Mouse (Mus musculus) midbrain, postnatal 0 days (tissue): ENCODE data around the gene Gm42906. TPM values are rescaled to one million over a fixed set of nuclear protein-coding genes. Genes with fewer than 3 reads are reported as not detected.

Experiments used
- ATAC-seq: fragments of 200-750 bp; cut with Nextera tagmentation; 2 replicates; pipeline ENCODE4 v1.8.0; 2017; ENCODE audit warnings: moderate number of reproducible peaks, mild to moderate bottlenecking, moderate TSS enrichment, moderate library complexity; ENCODE audit not compliant: low FRiP score
- DNase-seq: peaks from one replicate; pipeline ENCODE4 v3.0.0-alpha.2; 2015; ENCODE audit warnings: low spot score
- H3K27ac ChIP-seq: fragments of 300-500 bp; sonication (generic); 2 replicates; pipeline ENCODE4 v1.5.1; 2014; ENCODE audit warnings: low read depth, mild to moderate bottlenecking, low read length, mixed read lengths
- H3K27me3 ChIP-seq: fragments of 300-500 bp; sonication (generic); 2 replicates; pipeline ENCODE4 v1.6.1; 2014; ENCODE audit warnings: low read length, control low read depth, mixed read lengths; ENCODE audit not compliant: insufficient read depth
- H3K36me3 ChIP-seq: fragments of 300-500 bp; sonication (generic); 2 replicates; pipeline ENCODE4 v1.6.1; 2014; ENCODE audit warnings: low read length, control low read depth, mixed read lengths; ENCODE audit not compliant: insufficient read depth
- H3K4me1 ChIP-seq: fragments of 300-500 bp; sonication (generic); 2 replicates; pipeline ENCODE4 v1.6.1; 2014; ENCODE audit warnings: mild to moderate bottlenecking, control low read depth, antibody characterized with exemption, low read length, mixed read lengths; ENCODE audit not compliant: insufficient read depth
- H3K4me2 ChIP-seq: fragments of 300-500 bp; sonication (generic); 2 replicates; pipeline ENCODE4 v1.6.1; 2014; ENCODE audit warnings: low read depth, mild to moderate bottlenecking, low read length, mixed read lengths; ENCODE audit not compliant: poor library complexity, severe bottlenecking
- H3K4me3 ChIP-seq: fragments of 300-500 bp; sonication (generic); 2 replicates; pipeline ENCODE4 v1.5.1; 2014; ENCODE audit warnings: low read depth, mild to moderate bottlenecking, low read length, moderate library complexity
- H3K9ac ChIP-seq: fragments of 300-500 bp; sonication (generic); replicated peaks from 2 replicates; pipeline ENCODE4 v1.6.1; 2014; ENCODE audit warnings: mild to moderate bottlenecking, low read length, moderate library complexity, mixed read lengths; ENCODE audit not compliant: poor library complexity, severe bottlenecking
- H3K9me3 ChIP-seq: fragments of 300-500 bp; sonication (generic); 2 replicates; pipeline ENCODE4 v1.6.1; 2016; ENCODE audit warnings: low read length, control low read depth
- CTCF ChIP-seq: IDR thresholded peaks from 2 replicates; pipeline ENCODE4 v1.5.1; 2016; ENCODE audit warnings: antibody characterized with exemption, mild to moderate bottlenecking
- WGBS: fragments of 180-500 bp; shearing (Covaris S2); extraction: QIAGEN DNeasy Blood & Tissue Kit; methylation state at CpG from one replicate; pipeline ENCODE4 v1.1.7; 2014; 5-methylcytosine and 5-hydroxymethylcytosine counted together
- polyA plus RNA-seq: library from polyadenylated mRNA; unstranded; fragments of >200 nt; fragmentation: Nextera tagmentation; extraction: Ambion mirVana; gene quantifications from 2 replicates; pipeline ENCODE4 v1.2.1, GENCODE M21; 2015
- total RNA-seq: library from RNA; depleted of rRNA; stranded (reverse); fragments of >200 nt; gene quantifications from 2 replicates; pipeline ENCODE4 v1.2.3, GENCODE M21; 2014; rRNA removed

Gm42906 gene
- total and polyA plus RNA-seq, 2 experiments from 2014 or later: not detected

DNA sequence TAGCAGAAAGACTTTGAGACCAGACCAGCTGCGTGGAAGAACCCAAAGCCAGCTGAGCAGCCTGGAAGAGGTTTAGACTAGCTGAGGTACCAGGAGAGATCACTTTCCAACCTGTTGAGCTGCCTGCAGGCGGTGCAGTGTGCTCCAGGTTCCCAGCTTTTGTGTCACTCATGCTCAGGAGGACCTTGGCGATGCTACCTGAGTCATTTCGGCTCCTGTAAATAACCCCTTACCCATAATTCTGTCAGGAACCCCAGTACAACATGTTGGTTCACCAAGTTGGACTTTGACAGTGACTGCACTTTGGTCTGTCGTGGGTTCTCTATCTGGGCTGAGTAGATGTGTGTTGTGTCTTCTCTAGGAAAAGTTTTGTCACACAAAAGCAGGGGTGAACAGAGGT is 409.5 kb downstream of the Gm42906 start:
- Histone ChIP-seq H3K4me1 (peaks cover 10% of the 10 kb centered on the region; the same call in 1 of the 2 replicates), H3K9me3 (no peaks in the 10 kb centered on the region), H3K4me2 (no peak overlapping the region), H3K4me3 (no peak overlapping the region), H3K27ac (no peak overlapping the region), H3K9ac (no peak overlapping the region), H3K36me3 (no peaks in the 10 kb centered on the region), H3K27me3 (no peaks in the 10 kb centered on the region)
- ATAC-seq (no peak), DNase-seq (no peak)
- TF ChIP-seq CTCF: no peak
- WGBS: 83% methylated on average over 5 of the region's 5 CpGs

Other genes with a start within 250 kb of the Gm42906 start
- 10.5 and 27.2 TPM in 2 replicates for gene Stard13, start 194.3 kb downstream of the Gm42906 start, total RNA-seq
- 2.1 and 2.4 TPM in 2 replicates for gene Stard13, start 194.3 kb downstream of the Gm42906 start, polyA plus RNA-seq
- gene Vmn2r18, start 177.9 kb upstream of the Gm42906 start, total RNA-seq: 0.09 TPM in 1 of 2 replicates, not detected in the other
- 0.06 and 0.10 TPM in 2 replicates for gene Vmn2r18, start 177.9 kb upstream of the Gm42906 start, polyA plus RNA-seq
- 28.9 and 39.5 TPM in 2 replicates for gene Rfc3, start 223.1 kb upstream of the Gm42906 start, total RNA-seq
- 60.9 and 62.4 TPM in 2 replicates for gene Rfc3, start 223.1 kb upstream of the Gm42906 start, polyA plus RNA-seq